Mouse (Mus musculus) mature B cell (primary cell): ENCODE measurements around the gene Rimkla.

Experiments
- in situ Hi-C: fragments of 300-500 bp; cut with MboI; formaldehyde crosslinking; loops from 2 replicates; pipeline ENCODE4 v1.14.3; 2019

Rimkla gene

GRCm38 (mm10) chr4:119417894-119418293 is 74.5 kb downstream of the Rimkla start:
- in situ Hi-C loops = no loop called here

DNA sequence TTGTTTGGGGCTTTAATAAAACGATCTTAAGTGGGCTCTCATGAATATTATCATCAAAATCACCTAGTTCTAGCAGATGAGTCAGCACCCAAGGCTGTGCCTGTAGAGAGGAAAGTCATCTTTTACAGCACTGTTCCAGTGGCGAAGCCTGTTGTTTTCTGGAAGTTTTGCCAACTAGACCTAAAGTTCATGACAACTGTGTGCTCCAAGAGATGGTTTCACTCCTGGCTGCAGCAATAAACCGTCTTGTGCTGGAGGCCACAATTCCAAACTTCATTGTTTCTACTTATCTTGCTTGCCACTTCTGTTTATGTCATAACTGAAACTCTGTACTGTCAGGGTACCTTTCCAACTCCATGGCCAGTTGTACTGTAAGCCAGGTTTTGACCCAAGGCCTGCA is 75.2 kb downstream of the Rimkla start:
- in situ Hi-C loops = no loop called here
